In the genomic region with DNA sequence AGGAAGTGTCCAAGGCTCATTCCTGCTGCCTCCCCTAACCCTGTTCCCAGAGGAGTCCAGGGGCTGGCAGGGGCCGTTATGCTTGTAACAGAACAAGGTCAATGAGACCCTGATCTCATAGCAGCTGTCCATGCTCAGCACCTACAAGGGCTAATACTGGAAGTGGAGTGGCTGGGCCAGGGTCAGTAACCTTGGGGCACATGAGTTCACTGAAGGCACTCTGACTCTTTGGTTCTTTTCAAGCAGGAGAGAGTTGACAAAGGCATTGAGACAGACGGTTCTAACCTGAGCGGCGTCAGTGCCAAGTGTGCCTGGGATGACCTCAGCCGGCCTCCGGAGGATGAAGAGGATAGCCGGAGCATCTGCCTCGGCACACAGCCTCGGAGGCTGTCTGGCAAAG, we compare ENCODE assay signal across 10 mouse cellular contexts. TPM values are rescaled to one million over a fixed set of nuclear protein-coding genes. Genes with fewer than 3 reads are reported as not detected.
A peak's percentile ranks its signal among the peaks of the same experiment; 100 is the strongest.
DNase-seq lines count a peak whose midpoint lies in the region; ATAC-seq and TF ChIP-seq lines count a peak whose summit lies in the region.
"Had no signal": no experiment of that assay in that cellular context is flagged by ENCODE, and none has a peak within 500 bp of the region (broad histone marks: within the 10 kb centered on the region; RNA-seq: fewer than 3 reads in every experiment).

No protein-coding gene starts in this region.

- peaks cover 75% of the 10 kb centered on the region for H3K4me1 ChIP-seq in heart, embryonic 13.5 days
- peaks cover 34% of the 10 kb centered on the region for H3K4me1 ChIP-seq in liver, adult 2 months (ENCODE audit: control insufficient read depth, insufficient read depth, low read length)
- H3K4me1 ChIP-seq in embryonic facial prominence, embryonic 12.5 days, result peaks cover 34% of the 10 kb centered on the region
- peaks cover 55% of the 10 kb centered on the region for H3K4me1 ChIP-seq in liver, embryonic 11.5 days (replicated peaks; ENCODE audit: control insufficient read depth, insufficient read depth, low read length)

- WGBS in heart, embryonic 13.5 days, result 80% methylated on average over 9 of the region's 9 CpGs
- 21% methylated on average over 9 of the region's 9 CpGs for WGBS in liver, adult 2 months
- 81% methylated on average over 9 of the region's 9 CpGs for WGBS in embryonic facial prominence, embryonic 12.5 days
- WGBS in liver, embryonic 11.5 days, result 83% methylated on average over 9 of the region's 9 CpGs

- no peak for DNase-seq in heart, adult 9 months (ENCODE audit: low spot score in 2 of 2)
- DNase-seq in liver, adult 2 months (ENCODE audit: extremely low read depth, low read depth, low spot score), result peak; percentile 52
- no peak for DNase-seq in liver
- DNase-seq in liver, embryonic 11.5 days (ENCODE audit: low spot score), result no peak
- DNase-seq in ovary, postnatal 10 days (ENCODE audit: low spot score), result no peak

- H3K4me3 ChIP-seq in heart, embryonic 13.5 days, result no peak overlapping the region
- no peak overlapping the region for H3K4me3 ChIP-seq in liver, adult 2 months (ENCODE audit: insufficient read depth, low read depth, low read length)
- no peak overlapping the region for H3K4me3 ChIP-seq in embryonic facial prominence, embryonic 12.5 days
- H3K4me3 ChIP-seq in liver, embryonic 11.5 days (ENCODE audit: low read depth, low read length), result no peak overlapping the region
- H3K4me3 ChIP-seq: liver, embryonic 15.5 days; midbrain, embryonic 13.5 days had no signal

- peaks cover 27% of the 10 kb centered on the region for H3K36me3 ChIP-seq in heart, embryonic 13.5 days
- no peaks in the 10 kb centered on the region for H3K36me3 ChIP-seq in liver, adult 2 months (ENCODE audit: control insufficient read depth, insufficient read depth, low read length)
- peaks cover 39% of the 10 kb centered on the region for H3K36me3 ChIP-seq in embryonic facial prominence, embryonic 12.5 days
- peaks cover 3% of the 10 kb centered on the region; the same call in 1 of the 2 replicates for H3K36me3 ChIP-seq in liver, embryonic 11.5 days (ENCODE audit: control insufficient read depth, insufficient read depth, low read length)

- no peak for ATAC-seq in heart, embryonic 13.5 days (ENCODE audit: extremely low read depth, insufficient number of reproducible peaks, low FRiP score, low TSS enrichment)
- no peak for ATAC-seq in embryonic facial prominence, embryonic 12.5 days (ENCODE audit: insufficient number of reproducible peaks, insufficient read depth, low FRiP score, low TSS enrichment)
- ATAC-seq in liver, embryonic 11.5 days (replicated peaks; ENCODE audit: low FRiP score), result no peak
- no peak for ATAC-seq in cerebellum, adult (ENCODE audit: insufficient number of reproducible peaks, low FRiP score, low TSS enrichment)

- no peaks in the 10 kb centered on the region for H3K9me3 ChIP-seq in heart, embryonic 13.5 days
- no peaks in the 10 kb centered on the region for H3K9me3 ChIP-seq in embryonic facial prominence, embryonic 12.5 days
- no peaks in the 10 kb centered on the region for H3K9me3 ChIP-seq in liver, embryonic 11.5 days (ENCODE audit: control insufficient read depth, low read length)
- H3K9me3 ChIP-seq: liver, embryonic 15.5 days; midbrain, embryonic 13.5 days had no signal

- peak overlapping the region; percentile 93 for H3K27ac ChIP-seq in heart, embryonic 13.5 days (replicated peaks)
- H3K27ac ChIP-seq in liver, adult 2 months (replicated peaks; ENCODE audit: insufficient read depth, low read depth, low read length), result no peak overlapping the region
- peak overlapping the region; percentile 61 for H3K27ac ChIP-seq in embryonic facial prominence, embryonic 12.5 days
- peak overlapping the region; percentile 41 for H3K27ac ChIP-seq in liver, embryonic 11.5 days (ENCODE audit: low read depth, low read length)

- TF ChIP-seq CTCF in liver, adult 2 months (IDR thresholded peaks at IDR 0.05; ENCODE audit: low read depth, low read length), result no peak

- no peak for TF ChIP-seq POLR2A in liver, adult 2 months (IDR thresholded peaks at IDR 0.05; ENCODE audit: extremely low read depth, insufficient read depth, low read length)

- no peaks in the 10 kb centered on the region for H3K79me2 ChIP-seq in liver, adult 2 months (ENCODE audit: control insufficient read depth, insufficient read depth, low read length)

- H3K4me2 ChIP-seq in heart, embryonic 13.5 days, result no peak overlapping the region
- H3K4me2 ChIP-seq in embryonic facial prominence, embryonic 12.5 days (replicated peaks), result no peak overlapping the region
- no peak overlapping the region for H3K4me2 ChIP-seq in liver, embryonic 11.5 days
- H3K4me2 ChIP-seq: liver, embryonic 15.5 days; midbrain, embryonic 13.5 days had no signal

- H3K9ac ChIP-seq in heart, embryonic 13.5 days, result no peak overlapping the region
- H3K9ac ChIP-seq in liver, adult 2 months (ENCODE audit: low read depth, low read length), result no peak overlapping the region
- H3K9ac ChIP-seq in embryonic facial prominence, embryonic 12.5 days, result no peak overlapping the region
- 0 out of 2 replicates have a peak overlapping the region, but pooled peaks have one; percentile 21 for H3K9ac ChIP-seq in liver, embryonic 11.5 days (ENCODE audit: low read depth, low read length)
- H3K9ac ChIP-seq: liver, embryonic 15.5 days; midbrain, embryonic 13.5 days had no signal

- H3K27me3 ChIP-seq in heart, embryonic 13.5 days (replicated peaks), result no peaks in the 10 kb centered on the region
- H3K27me3 ChIP-seq in liver, adult 2 months (ENCODE audit: control insufficient read depth, insufficient read depth, low read length), result no peaks in the 10 kb centered on the region
- H3K27me3 ChIP-seq in embryonic facial prominence, embryonic 12.5 days, result no peaks in the 10 kb centered on the region
- H3K27me3 ChIP-seq in liver, embryonic 11.5 days (replicated peaks; ENCODE audit: control insufficient read depth, insufficient read depth, low read length), result no peaks in the 10 kb centered on the region
- H3K27me3 ChIP-seq: liver, embryonic 15.5 days; midbrain, embryonic 13.5 days had no signal

RNA-seq across cellular contexts. Expression of gene Trim8, which starts 48.6 kb away (rescaled TPM):
- 13.2 and 13.9 TPM in 2 replicates for polyA plus RNA-seq in heart, embryonic 13.5 days (2015; fragmentation: Nextera tagmentation; extraction: Ambion mirVana)
- total RNA-seq in liver, adult 2 months (2014; rRNA removed), result 7.3 and 9.9 TPM in 2 replicates
- polyA plus RNA-seq in liver, adult 2 months (2012; rRNA removed), result 17.7 and 20.0 TPM in 2 replicates
- 22.4 and 23.5 TPM in 2 replicates for polyA plus RNA-seq in embryonic facial prominence, embryonic 12.5 days (2016; fragmentation: Nextera tagmentation; extraction: Ambion mirVana)
- 22.9 and 24.1 TPM in 2 replicates for polyA plus RNA-seq in liver, embryonic 11.5 days (2014; fragmentation: Nextera tagmentation; extraction: Ambion mirVana)

RNA-seq across cellular contexts. Expression of gene Sufu, which starts 56.2 kb away (rescaled TPM):
- 18.4 and 19.3 TPM in 2 replicates for polyA plus RNA-seq in heart, embryonic 13.5 days (2015; fragmentation: Nextera tagmentation; extraction: Ambion mirVana)
- 1.1 and 2.3 TPM in 2 replicates for total RNA-seq in liver, adult 2 months (2014; rRNA removed)
- polyA plus RNA-seq in liver, adult 2 months (2012; rRNA removed), result 2.8 and 3.2 TPM in 2 replicates
- 44.9 and 47.6 TPM in 2 replicates for polyA plus RNA-seq in embryonic facial prominence, embryonic 12.5 days (2016; fragmentation: Nextera tagmentation; extraction: Ambion mirVana)
- 22.8 and 24.7 TPM in 2 replicates for polyA plus RNA-seq in liver, embryonic 11.5 days (2014; fragmentation: Nextera tagmentation; extraction: Ambion mirVana)

RNA-seq across cellular contexts. Expression of gene Actr1a, which starts 57.4 kb away (rescaled TPM):
- 108 and 111 TPM in 2 replicates for polyA plus RNA-seq in heart, embryonic 13.5 days (2015; fragmentation: Nextera tagmentation; extraction: Ambion mirVana)
- total RNA-seq in liver, adult 2 months (2014; rRNA removed), result 29.7 and 32.5 TPM in 2 replicates
- polyA plus RNA-seq in liver, adult 2 months (2012; rRNA removed), result 40.9 and 46.2 TPM in 2 replicates
- 157 and 161 TPM in 2 replicates for polyA plus RNA-seq in embryonic facial prominence, embryonic 12.5 days (2016; fragmentation: Nextera tagmentation; extraction: Ambion mirVana)
- polyA plus RNA-seq in liver, embryonic 11.5 days (2014; fragmentation: Nextera tagmentation; extraction: Ambion mirVana), result 90.6 and 103 TPM in 2 replicates
